Mouse (Mus musculus) heart, postnatal 0 days (tissue): ENCODE measurements around the gene Gnas.

Source experiments
- CTCF ChIP-seq: IDR thresholded peaks from 2 replicates; pipeline ENCODE4 v1.5.1; 2016; ENCODE audit warnings: antibody characterized with exemption, control low read depth, low read depth
- EP300 ChIP-seq: IDR thresholded peaks from 2 replicates; pipeline ENCODE4 v1.6.1; 2016; ENCODE audit warnings: antibody characterized with exemption, low read depth

DNA sequence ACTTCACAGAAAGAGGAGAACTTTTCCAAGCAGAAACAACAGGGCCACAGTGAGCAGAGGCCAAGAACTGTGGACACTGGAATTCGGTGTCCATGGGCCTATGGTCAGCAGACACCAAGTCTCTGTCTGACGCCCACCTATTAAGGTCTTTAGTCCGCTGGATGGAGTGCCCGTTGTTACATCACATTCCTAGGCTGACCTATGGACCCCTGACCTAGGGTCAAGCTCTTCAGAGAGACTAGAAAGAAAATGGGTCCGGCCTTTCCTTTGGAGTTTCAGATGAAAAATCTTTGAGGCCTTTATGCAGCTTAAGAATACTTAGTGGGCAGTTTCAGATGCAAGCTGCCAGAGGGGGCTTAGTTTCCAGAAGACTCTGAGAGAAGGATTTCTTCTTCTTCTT, 21.5 kb downstream of the Gnas start:
- TF ChIP-seq CTCF: no peak
- no peak for TF ChIP-seq EP300
